Mouse (Mus musculus) midbrain, postnatal 0 days (tissue): ENCODE measurements at regions not wholly inside any gene's neighbourhood (a gene's known extent, or its start where the extent isn't known, plus 50 kb on each side); places are given as distances from the start of the nearest gene placed in this dataset.

ENCODE experiments used
- ATAC-seq: fragments of 200-750 bp; cut with Nextera tagmentation; 2 replicates; pipeline ENCODE4 v1.8.0; 2017; ENCODE audit warnings: moderate number of reproducible peaks, mild to moderate bottlenecking, moderate TSS enrichment, moderate library complexity; ENCODE audit not compliant: low FRiP score
- DNase-seq: peaks from one replicate; pipeline ENCODE4 v3.0.0-alpha.2; 2015; ENCODE audit warnings: low spot score
- H3K27ac ChIP-seq: fragments of 300-500 bp; sonication (generic); 2 replicates; pipeline ENCODE4 v1.5.1; 2014; ENCODE audit warnings: low read depth, mild to moderate bottlenecking, low read length, mixed read lengths
- H3K27me3 ChIP-seq: fragments of 300-500 bp; sonication (generic); 2 replicates; pipeline ENCODE4 v1.6.1; 2014; ENCODE audit warnings: low read length, control low read depth, mixed read lengths; ENCODE audit not compliant: insufficient read depth
- H3K36me3 ChIP-seq: fragments of 300-500 bp; sonication (generic); 2 replicates; pipeline ENCODE4 v1.6.1; 2014; ENCODE audit warnings: low read length, control low read depth, mixed read lengths; ENCODE audit not compliant: insufficient read depth
- H3K4me1 ChIP-seq: fragments of 300-500 bp; sonication (generic); 2 replicates; pipeline ENCODE4 v1.6.1; 2014; ENCODE audit warnings: mild to moderate bottlenecking, control low read depth, antibody characterized with exemption, low read length, mixed read lengths; ENCODE audit not compliant: insufficient read depth
- H3K4me2 ChIP-seq: fragments of 300-500 bp; sonication (generic); 2 replicates; pipeline ENCODE4 v1.6.1; 2014; ENCODE audit warnings: low read depth, mild to moderate bottlenecking, low read length, mixed read lengths; ENCODE audit not compliant: poor library complexity, severe bottlenecking
- H3K4me3 ChIP-seq: fragments of 300-500 bp; sonication (generic); 2 replicates; pipeline ENCODE4 v1.5.1; 2014; ENCODE audit warnings: low read depth, mild to moderate bottlenecking, low read length, moderate library complexity
- H3K9ac ChIP-seq: fragments of 300-500 bp; sonication (generic); replicated peaks from 2 replicates; pipeline ENCODE4 v1.6.1; 2014; ENCODE audit warnings: mild to moderate bottlenecking, low read length, moderate library complexity, mixed read lengths; ENCODE audit not compliant: poor library complexity, severe bottlenecking
- H3K9me3 ChIP-seq: fragments of 300-500 bp; sonication (generic); 2 replicates; pipeline ENCODE4 v1.6.1; 2016; ENCODE audit warnings: low read length, control low read depth
- CTCF ChIP-seq: IDR thresholded peaks from 2 replicates; pipeline ENCODE4 v1.5.1; 2016; ENCODE audit warnings: antibody characterized with exemption, mild to moderate bottlenecking
- WGBS: fragments of 180-500 bp; shearing (Covaris S2); extraction: QIAGEN DNeasy Blood & Tissue Kit; methylation state at CpG from one replicate; pipeline ENCODE4 v1.1.7; 2014; 5-methylcytosine and 5-hydroxymethylcytosine counted together

- H3K4me2 ChIP-seq, result no peak overlapping the region
- ATAC-seq, result no peak
- no peaks in the 10 kb centered on the region for H3K27me3 ChIP-seq
- no peak overlapping the region for H3K9ac ChIP-seq
- H3K4me3 ChIP-seq, result no peak overlapping the region
- no peaks in the 10 kb centered on the region for H3K9me3 ChIP-seq
- H3K27ac ChIP-seq, result no peak overlapping the region
- 40% methylated on average over 1 of the region's 1 CpGs for WGBS
- H3K4me1 ChIP-seq, result peaks cover 2% of the 10 kb centered on the region; the same call in 1 of the 2 replicates
- no peak for DNase-seq
- H3K36me3 ChIP-seq, result no peaks in the 10 kb centered on the region
- no peak for TF ChIP-seq CTCF
These were observed 418.8 kb downstream of the Matn1 start for GRCm38 (mm10) chr4:131363030-131363429.

- peaks cover 2% of the 10 kb centered on the region; the same call in 1 of the 2 replicates for H3K4me1 ChIP-seq
- peak; percentile 55 for TF ChIP-seq CTCF
- DNase-seq (no peak), ATAC-seq (no peak)
- H3K9ac ChIP-seq, result no peak overlapping the region
- H3K27me3 ChIP-seq, result no peaks in the 10 kb centered on the region
- no peak overlapping the region for H3K4me3 ChIP-seq
- H3K36me3 ChIP-seq, result no peaks in the 10 kb centered on the region
- no peak overlapping the region for H3K27ac ChIP-seq
- no peak overlapping the region for H3K4me2 ChIP-seq
- 32% methylated on average over 6 of the region's 6 CpGs for WGBS
- no peaks in the 10 kb centered on the region for H3K9me3 ChIP-seq
These were observed 420.6 kb downstream of the Matn1 start for GRCm38 (mm10) chr4:131364671-131365252.

- no peak overlapping the region for H3K9ac ChIP-seq
- H3K9me3 ChIP-seq, result no peaks in the 10 kb centered on the region
- ATAC-seq (no peak), DNase-seq (no peak)
- H3K36me3 ChIP-seq, result no peaks in the 10 kb centered on the region
- peaks cover 2% of the 10 kb centered on the region; the same call in 1 of the 2 replicates for H3K4me1 ChIP-seq
- no peak overlapping the region for H3K27ac ChIP-seq
- no peaks in the 10 kb centered on the region for H3K27me3 ChIP-seq
- H3K4me2 ChIP-seq, result no peak overlapping the region
- no peak overlapping the region for H3K4me3 ChIP-seq
- 57% methylated on average over 2 of the region's 2 CpGs for WGBS
- peak; percentile 42 for TF ChIP-seq CTCF
These were observed 421.8 kb downstream of the Matn1 start for GRCm38 (mm10) chr4:131366006-131366405.

GRCm38 (mm10) chr4:131366656-131367055 lies 422.5 kb downstream of the Matn1 start:
- Histone ChIP-seq H3K27ac (no peak overlapping the region), H3K27me3 (no peaks in the 10 kb centered on the region), H3K4me1 (peaks cover 2% of the 10 kb centered on the region; the same call in 1 of the 2 replicates), H3K36me3 (no peaks in the 10 kb centered on the region), H3K4me2 (no peak overlapping the region), H3K9ac (no peak overlapping the region), H3K9me3 (no peaks in the 10 kb centered on the region), H3K4me3 (no peak overlapping the region)
- 47% methylated on average over 1 of the region's 1 CpGs for WGBS
- no peak for ATAC-seq
- no peak for DNase-seq
- no peak for TF ChIP-seq CTCF

GRCm38 (mm10) chr4:131372517-131372916 lies 428.3 kb downstream of the Matn1 start:
- TF ChIP-seq CTCF, result no peak
- Histone ChIP-seq H3K27ac (no peak overlapping the region), H3K27me3 (no peaks in the 10 kb centered on the region), H3K9ac (no peak overlapping the region), H3K4me1 (no peaks in the 10 kb centered on the region), H3K4me2 (no peak overlapping the region), H3K4me3 (no peak overlapping the region), H3K36me3 (no peaks in the 10 kb centered on the region), H3K9me3 (no peaks in the 10 kb centered on the region)
- DNase-seq (no peak), ATAC-seq (no peak)
- 81% methylated on average over 16 of the region's 16 CpGs for WGBS

- ATAC-seq, result no peak
These were observed 429.0 kb downstream of the Matn1 start for GRCm38 (mm10) chr4:131373172-131373571.

More at GRCm38 (mm10) chr4:131373172-131373571, 429.0 kb downstream of the Matn1 start:
- Histone ChIP-seq H3K4me2 (no peak overlapping the region), H3K27ac (no peak overlapping the region), H3K27me3 (no peaks in the 10 kb centered on the region), H3K9ac (no peak overlapping the region), H3K36me3 (no peaks in the 10 kb centered on the region), H3K9me3 (no peaks in the 10 kb centered on the region), H3K4me1 (no peaks in the 10 kb centered on the region), H3K4me3 (no peak overlapping the region)
- WGBS, result 84% methylated on average over 3 of the region's 3 CpGs
- TF ChIP-seq CTCF, result no peak
- no peak for DNase-seq
